Mouse (Mus musculus) heart, embryonic 12.5 days (tissue): Measurements from ENCODE around the gene Snrpf. TPM values are rescaled to one million over a fixed set of nuclear protein-coding genes. Genes with fewer than 3 reads are reported as not detected.

Experiments
- ATAC-seq: fragments of 200-750 bp; cut with Nextera tagmentation; 2 replicates; pipeline ENCODE4 v1.8.0; 2017; ENCODE audit warnings: moderate TSS enrichment, moderate library complexity; ENCODE audit not compliant: insufficient number of reproducible peaks, low FRiP score
- H3K27ac ChIP-seq: fragments of 300-500 bp; sonication (generic); 2 replicates; pipeline ENCODE4 v1.5.1; 2016; ENCODE audit warnings: mild to moderate bottlenecking, moderate library complexity; ENCODE audit not compliant: poor library complexity, severe bottlenecking
- H3K27me3 ChIP-seq: fragments of 300-500 bp; sonication (generic); replicated peaks from 2 replicates; pipeline ENCODE4 v1.6.1; 2016; ENCODE audit warnings: mild to moderate bottlenecking, moderate library complexity
- H3K36me3 ChIP-seq: fragments of 300-500 bp; sonication (generic); 2 replicates; pipeline ENCODE4 v1.6.1; 2016; ENCODE audit warnings: mild to moderate bottlenecking, moderate library complexity
- H3K4me1 ChIP-seq: fragments of 300-500 bp; sonication (generic); replicated peaks from 2 replicates; pipeline ENCODE4 v1.6.1; 2016; ENCODE audit warnings: mild to moderate bottlenecking
- H3K4me2 ChIP-seq: fragments of 300-500 bp; sonication (generic); 2 replicates; pipeline ENCODE4 v1.6.1; 2016; ENCODE audit warnings: mild to moderate bottlenecking, moderate library complexity
- H3K4me3 ChIP-seq: fragments of 300-500 bp; sonication (generic); 2 replicates; pipeline ENCODE4 v1.5.1; 2016; ENCODE audit warnings: mild to moderate bottlenecking
- H3K9ac ChIP-seq: fragments of 300-500 bp; sonication (generic); 2 replicates; pipeline ENCODE4 v1.6.1; 2016; ENCODE audit warnings: mild to moderate bottlenecking, moderate library complexity
- H3K9me3 ChIP-seq: fragments of 300-500 bp; sonication (generic); replicated peaks from 2 replicates; pipeline ENCODE4 v1.6.1; 2016; ENCODE audit warnings: mild to moderate bottlenecking, moderate library complexity
- WGBS: fragments of 180-500 bp; shearing (Covaris S2); methylation state at CpG from one replicate; pipeline ENCODE4 v1.1.7; 2016; 5-methylcytosine and 5-hydroxymethylcytosine counted together
- polyA plus RNA-seq: library from polyadenylated mRNA; unstranded; fragments of >200 nt; fragmentation: Nextera tagmentation; extraction: Ambion mirVana; gene quantifications from 2 replicates; pipeline ENCODE4 v1.2.1, GENCODE M21; 2016

Snrpf gene
- polyA plus RNA-seq, 1 experiment from 2014 or later: 85.4 TPM

DNA sequence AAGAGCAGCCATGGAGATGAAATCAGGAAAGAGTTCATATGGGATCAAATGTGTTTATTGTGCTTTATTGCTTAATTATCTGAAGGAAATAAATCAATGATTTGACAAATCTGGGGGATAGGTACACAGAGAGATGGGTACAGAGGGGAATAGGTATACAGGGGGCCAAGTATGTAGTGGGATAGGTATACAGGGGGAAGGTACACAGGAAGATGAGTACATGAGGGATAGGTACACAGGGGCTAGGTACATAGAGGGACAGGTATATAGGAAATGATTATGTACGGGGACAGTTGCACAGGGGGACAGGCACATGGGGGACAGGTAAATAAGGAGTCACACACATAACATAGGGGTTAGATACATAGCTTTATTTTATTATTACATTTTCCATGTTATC is 21.4 kb upstream of the Snrpf start:
- Histone ChIP-seq H3K9ac (no peak overlapping the region), H3K9me3 (peaks cover 20% of the 10 kb centered on the region; the same call in 1 of the 2 replicates), H3K27ac (no peak overlapping the region), H3K4me3 (no peak overlapping the region), H3K4me1 (no peaks in the 10 kb centered on the region), H3K27me3 (no peaks in the 10 kb centered on the region), H3K36me3 (no peaks in the 10 kb centered on the region), H3K4me2 (no peak overlapping the region)
- no peak for ATAC-seq
- WGBS: 97% methylated on average over 1 of the region's 1 CpGs

DNA sequence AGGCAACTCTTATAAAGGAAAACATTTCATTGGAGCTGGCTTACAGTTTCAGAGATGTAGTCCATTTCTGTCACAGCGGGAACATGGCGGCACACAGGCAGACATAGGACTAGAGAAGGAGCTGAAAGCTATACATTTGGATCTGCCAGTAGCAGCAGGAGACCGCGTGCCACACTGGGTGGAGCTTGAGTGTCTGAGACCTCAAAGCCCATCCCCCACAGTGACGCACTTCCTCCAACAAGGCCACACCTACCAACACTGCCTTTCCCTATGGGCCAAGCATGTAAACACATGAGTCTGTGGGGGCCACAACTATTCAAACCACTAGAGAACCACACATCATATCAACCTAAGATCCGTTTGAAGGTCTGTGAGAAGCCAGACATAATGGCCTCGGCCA is 19.7 kb upstream of the Snrpf start:
- 84% methylated on average over 7 of the region's 7 CpGs for WGBS
- H3K27ac ChIP-seq: no peak overlapping the region

DNA sequence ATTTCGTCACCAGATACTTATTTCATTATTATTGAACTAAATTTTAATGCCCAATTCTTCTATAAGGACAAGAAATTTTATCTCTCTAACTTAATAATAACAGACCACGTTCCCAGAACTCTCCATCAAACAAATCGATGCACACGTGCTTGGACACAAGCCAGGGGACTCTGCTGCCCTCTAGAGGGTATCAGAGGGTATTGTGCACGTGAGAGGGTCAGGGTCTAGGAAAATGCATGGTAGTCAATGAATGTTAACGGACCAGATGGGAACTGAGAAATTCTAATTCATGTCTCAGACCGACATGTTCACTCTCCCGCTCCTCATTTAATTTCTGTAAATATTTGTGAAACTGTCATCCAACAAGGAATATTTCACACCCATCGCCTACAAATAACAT is 18.5 kb upstream of the Snrpf start:
- Histone ChIP-seq H3K4me1 (no peaks in the 10 kb centered on the region), H3K9me3 (peaks cover 20% of the 10 kb centered on the region; the same call in 1 of the 2 replicates), H3K4me2 (no peak overlapping the region), H3K4me3 (no peak overlapping the region), H3K36me3 (no peaks in the 10 kb centered on the region), H3K27me3 (no peaks in the 10 kb centered on the region), H3K9ac (no peak overlapping the region), H3K27ac (no peak overlapping the region)
- 61% methylated on average over 9 of the region's 9 CpGs for WGBS
- ATAC-seq: no peak

More for the DNA sequence above, 19.7 kb upstream of the Snrpf start:
- ATAC-seq: no peak
- H3K27me3 ChIP-seq: no peaks in the 10 kb centered on the region
- H3K4me2 ChIP-seq: no peak overlapping the region
- H3K9ac ChIP-seq: no peak overlapping the region
- H3K36me3 ChIP-seq: no peaks in the 10 kb centered on the region
- H3K4me3 ChIP-seq: no peak overlapping the region
- H3K9me3 ChIP-seq: peaks cover 20% of the 10 kb centered on the region; the same call in 1 of the 2 replicates
- no peaks in the 10 kb centered on the region for H3K4me1 ChIP-seq

DNA sequence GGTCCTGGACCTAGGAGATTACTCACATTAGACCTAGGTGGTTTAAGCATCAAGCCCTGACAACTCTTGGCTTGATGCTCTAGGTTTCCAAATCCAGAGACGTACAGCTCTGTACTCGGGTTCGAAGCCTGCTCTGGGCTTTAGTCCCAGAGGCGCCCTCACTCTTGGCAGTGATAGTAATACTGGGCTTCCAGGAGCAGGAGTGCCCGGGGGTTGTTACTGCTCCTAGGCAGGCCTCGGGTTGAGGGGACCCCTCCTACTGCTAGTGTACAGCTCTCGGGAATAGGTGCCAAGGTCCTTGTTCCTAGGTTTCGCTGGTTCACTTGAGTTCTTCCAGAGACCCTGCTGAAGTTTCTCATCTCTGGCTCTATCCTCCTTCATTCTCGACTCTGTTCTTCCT is 16.8 kb upstream of the Snrpf start:
- no peak for ATAC-seq
- Histone ChIP-seq H3K27me3 (no peaks in the 10 kb centered on the region; the same call in 1 of the 2 replicates), H3K36me3 (no peaks in the 10 kb centered on the region), H3K9ac (no peak overlapping the region), H3K9me3 (peaks cover 20% of the 10 kb centered on the region; the same call in 1 of the 2 replicates), H3K27ac (no peak overlapping the region), H3K4me2 (no peak overlapping the region), H3K4me1 (no peaks in the 10 kb centered on the region), H3K4me3 (no peak overlapping the region)
- WGBS: 85% methylated on average over 9 of the region's 9 CpGs

DNA sequence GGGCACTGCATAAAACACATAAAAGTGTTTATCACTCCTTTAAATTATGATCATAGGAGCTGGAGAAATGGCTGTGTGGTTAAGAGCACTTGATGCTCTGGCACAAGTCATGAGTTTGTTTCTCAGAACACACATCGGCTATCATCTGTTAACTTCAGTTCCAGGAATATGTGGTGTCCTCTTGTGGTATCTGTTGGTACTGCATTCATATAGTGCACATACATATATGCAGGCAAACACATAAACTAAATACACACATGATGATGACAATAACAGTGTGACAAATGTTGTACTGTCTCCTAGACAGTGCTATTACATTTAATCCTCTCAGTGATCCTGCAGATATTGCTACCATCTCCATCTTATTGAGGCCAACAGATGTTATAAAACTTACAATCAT is 13.8 kb upstream of the Snrpf start:
- no peak overlapping the region for H3K9ac ChIP-seq
- H3K4me3 ChIP-seq: no peak overlapping the region
- H3K4me1 ChIP-seq: no peaks in the 10 kb centered on the region
- ATAC-seq: no peak
- H3K9me3 ChIP-seq: peaks cover under 1% of the 10 kb centered on the region; the same call in 1 of the 2 replicates
- H3K27ac ChIP-seq: no peak overlapping the region
- H3K27me3 ChIP-seq: peaks cover 4% of the 10 kb centered on the region; the same call in 1 of the 2 replicates
- no peaks in the 10 kb centered on the region for H3K36me3 ChIP-seq
- 95% methylated on average over 1 of the region's 1 CpGs for WGBS
- no peak overlapping the region for H3K4me2 ChIP-seq

- Histone ChIP-seq H3K36me3 (no peaks in the 10 kb centered on the region), H3K27me3 (peaks cover 6% of the 10 kb centered on the region; the same call in 1 of the 2 replicates), H3K4me1 (no peaks in the 10 kb centered on the region), H3K4me3 (no peak overlapping the region), H3K4me2 (no peak overlapping the region), H3K9ac (no peak overlapping the region), H3K9me3 (no peaks in the 10 kb centered on the region), H3K27ac (no peak overlapping the region)
- WGBS: 76% methylated on average over 5 of the region's 5 CpGs
- no peak for ATAC-seq
Observed at GRCm38 (mm10) chr10:93602309-93602708, 12.8 kb upstream of the Snrpf start.

DNA sequence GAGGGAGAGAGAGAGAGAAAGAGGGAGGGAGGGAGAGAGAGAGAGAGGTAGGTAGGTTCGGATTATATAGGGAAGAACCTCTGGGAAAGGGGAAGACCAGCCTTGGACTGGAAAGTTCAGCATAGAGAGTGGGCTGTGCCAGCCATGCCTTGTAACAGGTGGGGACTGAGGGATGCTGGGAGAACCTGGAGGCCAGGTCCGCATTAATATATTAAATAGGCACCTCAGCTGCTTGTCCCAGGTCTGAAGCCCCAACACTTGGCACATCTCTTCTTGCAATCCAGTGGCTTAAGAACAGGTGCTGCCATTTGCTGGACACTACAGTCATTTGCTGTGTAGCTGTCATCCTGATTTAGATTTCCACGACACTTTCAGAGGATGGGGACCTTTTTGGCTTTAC is 7.1 kb upstream of the Snrpf start:
- no peak for ATAC-seq
- no peak overlapping the region for H3K4me2 ChIP-seq
- 65% methylated on average over 3 of the region's 3 CpGs for WGBS

GRCm38 (mm10) chr10:93595831-93596230 is 6.3 kb upstream of the Snrpf start:
- Histone ChIP-seq H3K9me3 (no peaks in the 10 kb centered on the region), H3K4me3 (no peak overlapping the region), H3K36me3 (no peaks in the 10 kb centered on the region), H3K4me2 (no peak overlapping the region), H3K27ac (no peak overlapping the region), H3K27me3 (0 out of 2 replicates have a peak, but pooled peaks cover 17% of the 10 kb centered on the region), H3K9ac (no peak overlapping the region), H3K4me1 (no peaks in the 10 kb centered on the region; the same call in 1 of the 2 replicates)
- WGBS: 45% methylated on average over 4 of the region's 4 CpGs
- no peak for ATAC-seq

More for the DNA sequence above, 7.1 kb upstream of the Snrpf start:
- Histone ChIP-seq H3K4me3 (no peak overlapping the region), H3K27ac (no peak overlapping the region), H3K9me3 (no peaks in the 10 kb centered on the region), H3K4me1 (no peaks in the 10 kb centered on the region; the same call in 1 of the 2 replicates), H3K27me3 (0 out of 2 replicates have a peak, but pooled peaks cover 17% of the 10 kb centered on the region), H3K36me3 (no peaks in the 10 kb centered on the region), H3K9ac (no peak overlapping the region)

GRCm38 (mm10) chr10:93594022-93594482 is 4.5 kb upstream of the Snrpf start:
- no peak overlapping the region for H3K27ac ChIP-seq
- peaks cover 2% of the 10 kb centered on the region; the same call in 1 of the 2 replicates for H3K4me1 ChIP-seq
- H3K4me2 ChIP-seq: peak overlapping the region; percentile 62
- H3K4me3 ChIP-seq: peak overlapping the region; percentile 42
- no peaks in the 10 kb centered on the region for H3K36me3 ChIP-seq
- H3K27me3 ChIP-seq: 0 out of 2 replicates have a peak, but pooled peaks cover 17% of the 10 kb centered on the region
- WGBS: 2% methylated on average over 22 of the region's 22 CpGs
- no peak overlapping the region for H3K9ac ChIP-seq
- ATAC-seq: no peak
- H3K9me3 ChIP-seq: no peaks in the 10 kb centered on the region

DNA sequence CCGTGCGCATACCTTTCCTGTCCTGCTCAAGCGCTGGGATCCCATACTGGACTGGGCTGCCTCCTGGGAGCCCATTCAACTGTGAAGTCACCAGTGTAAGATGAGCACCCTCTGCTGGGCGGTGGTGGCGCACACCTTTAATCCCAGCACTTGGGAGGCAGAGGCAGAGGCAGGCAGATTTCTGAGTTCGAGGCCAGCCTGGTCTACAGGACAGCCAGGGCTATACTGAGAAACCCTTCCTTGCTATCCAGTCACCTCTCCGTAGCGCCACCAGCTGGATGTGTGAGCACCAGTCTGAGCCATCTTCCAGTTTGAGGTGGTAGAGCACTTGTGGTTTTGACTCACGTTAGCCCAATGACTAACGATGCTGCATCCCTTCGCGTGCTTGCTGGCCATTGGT is 3.0 kb upstream of the Snrpf start:
- Histone ChIP-seq H3K4me3 (no peak overlapping the region), H3K27me3 (0 out of 2 replicates have a peak, but pooled peaks cover 11% of the 10 kb centered on the region), H3K4me2 (no peak overlapping the region), H3K4me1 (peaks cover 14% of the 10 kb centered on the region), H3K36me3 (peaks cover 5% of the 10 kb centered on the region; the same call in 1 of the 2 replicates), H3K9ac (no peak overlapping the region), H3K9me3 (no peaks in the 10 kb centered on the region), H3K27ac (no peak overlapping the region)
- no peak for ATAC-seq
- 55% methylated on average over 12 of the region's 12 CpGs for WGBS

- H3K27ac ChIP-seq: peak overlapping the region; percentile 76
- 2% methylated on average over 11 of the region's 11 CpGs for WGBS
- H3K27me3 ChIP-seq: 0 out of 2 replicates have a peak, but pooled peaks cover 4% of the 10 kb centered on the region
- H3K9me3 ChIP-seq: no peaks in the 10 kb centered on the region
- peak overlapping the region; percentile 94 for H3K9ac ChIP-seq
- peak overlapping the region; percentile 93 for H3K4me3 ChIP-seq
- peaks cover 29% of the 10 kb centered on the region for H3K36me3 ChIP-seq
- H3K4me1 ChIP-seq: peaks cover 14% of the 10 kb centered on the region
- H3K4me2 ChIP-seq: peak overlapping the region; percentile 94
- ATAC-seq: no peak
Observed at GRCm38 (mm10) chr10:93588796-93589195, 710 bp downstream of the Snrpf start.
